Mouse (Mus musculus): ENCODE measurements around the gene Tyk2. TPM values are rescaled to one million over a fixed set of nuclear protein-coding genes. Genes with fewer than 3 reads are reported as not detected.

Tyk2 gene
- polyA plus RNA-seq, 2 experiments = 4.0 to 5.7 TPM

DNA sequence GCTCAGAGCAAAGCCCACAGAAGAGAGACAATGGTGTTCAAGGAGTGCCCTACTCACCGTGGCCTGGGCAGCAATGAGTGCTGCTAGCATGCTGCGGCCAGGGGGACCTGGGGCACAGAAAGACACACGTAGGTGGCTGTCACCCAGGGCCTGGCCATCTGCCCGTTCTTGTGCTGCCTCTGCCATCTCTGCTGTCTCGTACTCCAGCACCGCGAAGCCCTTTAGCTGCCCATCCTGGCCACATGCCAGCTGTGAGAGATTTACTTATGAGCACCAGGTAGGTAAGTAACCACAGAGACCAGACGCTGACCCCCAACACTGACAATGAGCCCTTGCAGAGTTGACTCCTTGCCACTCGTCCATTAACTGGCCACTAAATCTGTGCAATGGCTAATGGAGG is 49.9 kb downstream of the Tyk2 start:
- Histone ChIP-seq H3K9ac (replicated peaks) (no peak overlapping the region), H3K9me3 (ENCODE audit: control insufficient read depth, low read length) (no peaks in the 10 kb centered on the region), H3K27me3 (ENCODE audit: control insufficient read depth, insufficient read depth, low read length) (no peaks in the 10 kb centered on the region), H3K4me1 (replicated peaks; ENCODE audit: control insufficient read depth in 2 of 2, insufficient read depth in 2 of 2, low read length in 1 of 2) (no peaks in the 10 kb centered on the region; a peak in 1 of 4 replicates), H3K4me2 (ENCODE audit: low read depth) (no peak overlapping the region), H3K36me3 (replicated peaks; ENCODE audit: control insufficient read depth, insufficient read depth, low read depth) (peaks cover 92% of the 10 kb centered on the region), H3K27ac (no peak overlapping the region), H3K4me3 (ENCODE audit: insufficient read depth in 1 of 2, low read depth in 2 of 2, low read length in 2 of 2) (no peak overlapping the region)
- no peak for ATAC-seq (ENCODE audit: insufficient read depth)
- no peak for DNase-seq (ENCODE audit: low read depth in 3 of 3, low spot score in 3 of 3)
- TF ChIP-seq EP300 (IDR thresholded peaks at IDR 0.05; ENCODE audit: low read depth) (no peak), CTCF (IDR thresholded peaks at IDR 0.05; ENCODE audit: low read depth) (no peak)
- 76% methylated on average over 9 of the region's 9 CpGs for WGBS (ENCODE audit: insufficient replicate concordance)

DNA sequence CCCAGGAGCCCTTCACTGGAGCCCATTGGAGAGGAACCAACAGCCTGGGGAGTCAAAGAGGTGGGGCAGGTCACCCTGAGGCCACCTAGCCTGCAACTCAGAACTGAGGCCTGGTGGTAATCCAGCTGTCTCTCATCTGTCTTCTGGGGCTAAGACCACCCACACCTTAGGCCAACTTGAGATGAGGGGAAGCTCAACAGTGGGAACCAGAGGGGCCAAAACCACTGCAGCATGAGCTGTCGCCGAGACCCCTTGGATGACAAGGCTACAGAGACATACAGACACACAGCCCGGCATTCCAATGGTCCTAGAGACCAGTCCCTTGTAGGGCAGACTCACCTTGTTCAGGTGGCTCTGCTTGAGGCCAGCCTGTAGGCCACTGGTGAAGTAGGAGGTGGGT is 55.4 kb downstream of the Tyk2 start:
- H3K9ac ChIP-seq (replicated peaks) = no peak overlapping the region
- H3K4me1 ChIP-seq (replicated peaks; ENCODE audit: control insufficient read depth in 2 of 2, insufficient read depth in 2 of 2, low read length in 1 of 2) = peaks cover 8 to 16% of the 10 kb centered on the region in 2 experiments
- DNase-seq (ENCODE audit: low read depth in 3 of 3, low spot score in 3 of 3) (no peak), ATAC-seq (ENCODE audit: insufficient read depth) (no peak)
- H3K27ac ChIP-seq = no peak overlapping the region
- H3K4me2 ChIP-seq (ENCODE audit: low read depth) = no peak overlapping the region
- 83% methylated on average over 3 of the region's 3 CpGs for WGBS (ENCODE audit: insufficient replicate concordance)
- H3K4me3 ChIP-seq (ENCODE audit: insufficient read depth in 1 of 2, low read depth in 2 of 2, low read length in 2 of 2) = no peak overlapping the region
- H3K9me3 ChIP-seq (ENCODE audit: control insufficient read depth, low read length) = no peaks in the 10 kb centered on the region
- peaks cover 55% of the 10 kb centered on the region for H3K36me3 ChIP-seq (replicated peaks; ENCODE audit: control insufficient read depth, insufficient read depth, low read depth)
- TF ChIP-seq CTCF (IDR thresholded peaks at IDR 0.05; ENCODE audit: low read depth) = no peak
- no peak for TF ChIP-seq EP300 (IDR thresholded peaks at IDR 0.05; ENCODE audit: low read depth)
- H3K27me3 ChIP-seq (ENCODE audit: control insufficient read depth, insufficient read depth, low read length) = no peaks in the 10 kb centered on the region

GRCm38 (mm10) chr9:21074173-21074572 is 56.9 kb downstream of the Tyk2 start:
- H3K27me3 ChIP-seq (ENCODE audit: control insufficient read depth, insufficient read depth, low read length) = no peaks in the 10 kb centered on the region
- 71% methylated on average over 1 of the region's 1 CpGs for whole genome bisulfite sequencing (ENCODE audit: insufficient replicate concordance)
- DNase-seq (ENCODE audit: low read depth in 3 of 3, low spot score in 3 of 3) (no peak), ATAC-seq (ENCODE audit: insufficient read depth) (no peak)
- no peak for TF ChIP-seq CTCF (IDR thresholded peaks at IDR 0.05; ENCODE audit: low read depth)
- TF ChIP-seq EP300 (IDR thresholded peaks at IDR 0.05; ENCODE audit: low read depth) = no peak
- peak overlapping the region; percentile 95 for H3K4me2 ChIP-seq (ENCODE audit: low read depth)
- H3K4me3 ChIP-seq (ENCODE audit: insufficient read depth in 1 of 2, low read depth in 2 of 2, low read length in 2 of 2) = no peak overlapping the region
- H3K27ac ChIP-seq = no peak overlapping the region
- H3K36me3 ChIP-seq (replicated peaks; ENCODE audit: control insufficient read depth, insufficient read depth, low read depth) = peaks cover 40% of the 10 kb centered on the region
- H3K9ac ChIP-seq (replicated peaks) = no peak overlapping the region
- H3K4me1 ChIP-seq (replicated peaks; ENCODE audit: control insufficient read depth in 2 of 2, insufficient read depth in 2 of 2, low read length in 1 of 2) = peaks cover 8 to 16% of the 10 kb centered on the region in 2 experiments
- no peaks in the 10 kb centered on the region for H3K9me3 ChIP-seq (ENCODE audit: control insufficient read depth, low read length)

- H3K27ac ChIP-seq = peak within 1 kb of the TSS; percentile 45
- H3K27me3 ChIP-seq (ENCODE audit: control insufficient read depth, insufficient read depth, low read length) = no peaks in the 10 kb centered on the region
- no peaks in the 10 kb centered on the region for H3K9me3 ChIP-seq (ENCODE audit: control insufficient read depth, low read length)
- peak within 1 kb of the TSS; percentile 95 for H3K4me2 ChIP-seq (ENCODE audit: low read depth)
- ATAC-seq (ENCODE audit: insufficient read depth) = peak; percentile 89
- H3K36me3 ChIP-seq (replicated peaks; ENCODE audit: control insufficient read depth, insufficient read depth, low read depth) = peaks cover 31% of the 10 kb centered on the region
- TF ChIP-seq CTCF (IDR thresholded peaks at IDR 0.05; ENCODE audit: low read depth) (no peak), EP300 (IDR thresholded peaks at IDR 0.05; ENCODE audit: low read depth) (no peak)
- H3K4me1 ChIP-seq (replicated peaks; ENCODE audit: control insufficient read depth in 2 of 2, insufficient read depth in 2 of 2, low read length in 1 of 2) = peaks cover 8 to 16% of the 10 kb centered on the region in 2 experiments
- H3K4me3 ChIP-seq (ENCODE audit: insufficient read depth in 1 of 2, low read depth in 2 of 2, low read length in 2 of 2) = peak within 1 kb of the TSS; percentile 77 to 93
- 2% methylated on average over 58 of the region's 58 CpGs for WGBS (ENCODE audit: insufficient replicate concordance)
- peak; percentile 73 to 74 (median 73) for DNase-seq (ENCODE audit: low read depth in 3 of 3, low spot score in 3 of 3)
- peak within 1 kb of the TSS; percentile 74 for H3K9ac ChIP-seq (replicated peaks)
Observed at GRCm38 (mm10) chr9:21073044-21073840, 57.8 kb downstream of the Tyk2 start, which contains the start of the genes Gm49373 and Fdx1l. Gm49373 (minus strand) TSS chr9:21073096. Fdx1l (minus strand) TSS chr9:21073614.

DNA sequence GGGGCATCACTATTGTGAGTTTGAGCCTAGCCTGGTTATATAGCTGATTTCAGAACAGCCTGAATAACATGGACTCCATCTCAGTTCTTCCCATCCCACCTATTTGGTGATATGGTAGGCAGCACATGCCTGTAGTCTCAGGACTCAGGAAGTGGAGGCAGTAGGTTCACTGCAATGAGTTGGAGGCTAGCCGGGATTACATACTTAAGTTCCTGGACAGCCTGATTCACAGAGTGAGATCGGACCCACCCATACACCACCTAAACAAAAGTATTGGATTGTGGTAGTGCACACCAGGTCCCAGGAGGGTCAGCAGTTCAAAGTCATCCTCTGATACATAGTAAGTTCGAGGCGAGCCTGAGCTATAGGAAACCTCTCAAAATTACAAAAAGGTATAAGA is 58.4 kb downstream of the Tyk2 start:
- Histone ChIP-seq H3K9ac (replicated peaks) (peak overlapping the region; percentile 74), H3K36me3 (replicated peaks; ENCODE audit: control insufficient read depth, insufficient read depth, low read depth) (peaks cover 25% of the 10 kb centered on the region), H3K4me3 (ENCODE audit: insufficient read depth in 1 of 2, low read depth in 2 of 2, low read length in 2 of 2) (peak overlapping the region; percentile 77 to 93), H3K27ac (peak overlapping the region; percentile 37; the same call in 1 of the 2 replicates), H3K4me1 (replicated peaks; ENCODE audit: control insufficient read depth in 2 of 2, insufficient read depth in 2 of 2, low read length in 1 of 2) (peaks cover 8 to 16% of the 10 kb centered on the region in 2 experiments), H3K4me2 (ENCODE audit: low read depth) (peak overlapping the region; percentile 95), H3K9me3 (ENCODE audit: control insufficient read depth, low read length) (no peaks in the 10 kb centered on the region), H3K27me3 (ENCODE audit: control insufficient read depth, insufficient read depth, low read length) (no peaks in the 10 kb centered on the region)
- WGBS (ENCODE audit: insufficient replicate concordance) = 2% methylated on average over 4 of the region's 4 CpGs
- ATAC-seq (ENCODE audit: insufficient read depth) (peak; percentile 16; the same call in 1 of the 2 replicates), DNase-seq (ENCODE audit: low read depth in 3 of 3, low spot score in 3 of 3) (no peak)
- TF ChIP-seq CTCF (IDR thresholded peaks at IDR 0.05; ENCODE audit: low read depth) (no peak), EP300 (IDR thresholded peaks at IDR 0.05; ENCODE audit: low read depth) (no peak)

Measured in liver, embryonic 14.5 days (tissue).